Mouse (Mus musculus): Measurements from ENCODE around the gene Olfr354. TPM values are rescaled to one million over a fixed set of nuclear protein-coding genes. Genes with fewer than 3 reads are reported as not detected.

Gene Olfr354
- total RNA-seq (2021) = not detected

GRCm38 (mm10) chr2:36905380-36905779 is at the start of gene Olfr354:
Olfr354 (plus strand) TSS chr2:36905680.
- DNase-seq (ENCODE audit: extremely low spot score in 1 of 2, low spot score in 1 of 2) = no peak

DNA sequence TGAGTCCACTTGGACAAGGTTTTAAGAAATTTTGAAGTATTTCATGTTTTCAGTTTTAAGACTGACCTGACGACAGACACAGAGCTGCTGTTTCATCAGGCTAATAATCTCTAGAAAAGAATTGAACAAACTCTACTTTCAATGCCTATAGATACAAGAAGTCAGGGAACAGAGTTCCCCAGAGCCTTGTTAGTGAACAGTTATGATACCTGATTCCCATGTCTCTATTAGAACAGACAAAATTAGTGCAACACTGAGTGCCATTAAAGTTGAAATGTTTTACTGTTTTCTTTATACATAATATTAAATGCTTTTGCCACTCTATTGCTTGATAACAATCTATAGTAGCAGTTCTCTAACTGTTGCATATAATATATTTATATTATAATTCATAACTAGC is 42.9 kb upstream of the Olfr354 start, which contains the start of gene Olfr351:
TSS of gene Olfr351 (minus strand) at position 101 of the 400 bp plus-strand sequence.
- DNase-seq (ENCODE audit: extremely low spot score in 1 of 2, low spot score in 1 of 2) = no peak

DNA sequence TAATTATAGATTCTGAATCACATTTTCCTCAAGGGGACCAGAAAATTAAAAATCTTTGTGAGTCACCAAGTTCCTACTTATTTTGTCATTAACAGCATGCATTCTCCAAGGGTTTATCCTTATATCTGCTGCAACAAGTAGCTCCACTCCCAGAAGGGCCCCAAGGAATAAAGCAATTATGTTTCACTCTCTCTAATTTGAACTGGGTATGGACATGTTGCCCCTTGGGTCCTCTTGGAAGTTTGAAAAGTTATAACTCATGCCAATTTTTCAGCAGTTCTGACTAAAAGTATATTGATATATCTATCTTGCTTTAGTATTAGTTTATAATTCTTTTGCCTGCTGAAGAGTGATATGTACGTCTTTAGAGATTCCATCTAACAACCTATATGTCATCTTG is 37.3 kb upstream of the Olfr354 start, which contains the start of gene Olfr352:
TSS of gene Olfr352 (plus strand) at position 301 of the 400 bp plus-strand sequence.
- DNase-seq (ENCODE audit: extremely low spot score in 1 of 2, low spot score in 1 of 2) = no peak

GRCm38 (mm10) chr2:36892836-36893235 is 12.6 kb upstream of the Olfr354 start, which contains the start of gene Olfr353:
Olfr353 (minus strand) TSS chr2:36892936.
- no peak for DNase-seq (ENCODE audit: extremely low spot score in 1 of 2, low spot score in 1 of 2)

- no peak for DNase-seq (ENCODE audit: extremely low spot score in 1 of 2, low spot score in 1 of 2)
Measured at GRCm38 (mm10) chr2:36897114-36897513, 8.4 kb upstream of the Olfr354 start.

GRCm38 (mm10) chr2:36928797-36929196 is 23.3 kb downstream of the Olfr354 start, which contains the start of gene Olfr355:
Olfr355 (minus strand) TSS chr2:36928897.
- DNase-seq (ENCODE audit: extremely low spot score in 1 of 2, low spot score in 1 of 2) = no peak

- no peak for DNase-seq (ENCODE audit: extremely low spot score in 1 of 2, low spot score in 1 of 2)
Measured at GRCm38 (mm10) chr2:36936821-36937220, 31.3 kb downstream of the Olfr354 start, which contains the start of gene Olfr356. Olfr356 (plus strand) TSS chr2:36937121.

Other genes with a start within 250 kb of the Olfr354 start
- gene Olfr346, start 219.9 kb upstream of the Olfr354 start, total RNA-seq (2021) = not detected
- not detected for gene Olfr347, start 173.8 kb upstream of the Olfr354 start, total RNA-seq (2021)
- gene Olfr348, start 121.4 kb upstream of the Olfr354 start, total RNA-seq (2021) = not detected
- not detected for gene Olfr50, start 115.1 kb upstream of the Olfr354 start, total RNA-seq (2021)
- gene Olfr3, start 88.6 kb upstream of the Olfr354 start, total RNA-seq (2021) = not detected
- gene Olfr350, start 59.4 kb upstream of the Olfr354 start, total RNA-seq (2021) = not detected
- not detected for gene Olfr351, start 43.0 kb upstream of the Olfr354 start, total RNA-seq (2021)
- not detected for gene Olfr352, start 37.2 kb upstream of the Olfr354 start, total RNA-seq (2021)
- not detected for gene Olfr353, start 12.7 kb upstream of the Olfr354 start, total RNA-seq (2021)
- not detected for gene Olfr355, start 23.2 kb downstream of the Olfr354 start, total RNA-seq (2021)
- gene Olfr356, start 31.4 kb downstream of the Olfr354 start, total RNA-seq (2021) = not detected
- not detected for gene Olfr357, start 88.1 kb downstream of the Olfr354 start, total RNA-seq (2021)
- not detected for gene Olfr358, start 103.7 kb downstream of the Olfr354 start, total RNA-seq (2021)
- gene Olfr360, start 160.1 kb downstream of the Olfr354 start, total RNA-seq (2021) = not detected
- gene Olfr361, start 183.6 kb downstream of the Olfr354 start, total RNA-seq (2021) = not detected
- gene Olfr362, start 212.2 kb downstream of the Olfr354 start, total RNA-seq (2021) = not detected
- not detected for gene Olfr364-ps1, start 233.6 kb downstream of the Olfr354 start, total RNA-seq (2021)